Mouse (Mus musculus): ENCODE measurements around the gene Fbf1.

GRCm38 (mm10) chr11:116146294-116146985 is 21.5 kb downstream of the Fbf1 start:
- TF ChIP-seq POLR2A (IDR thresholded peaks at IDR 0.05; ENCODE audit: insufficient read depth, low read depth, low read length) (no peak), CTCF (IDR thresholded peaks at IDR 0.05) (no peak)

Data from heart, adult 2 months (tissue).